Mouse (Mus musculus): ENCODE measurements at regions not wholly inside any gene's neighbourhood (a gene's known extent, or its start where the extent isn't known, plus 50 kb on each side); places are given as distances from the start of the nearest gene placed in this dataset.

DNA sequence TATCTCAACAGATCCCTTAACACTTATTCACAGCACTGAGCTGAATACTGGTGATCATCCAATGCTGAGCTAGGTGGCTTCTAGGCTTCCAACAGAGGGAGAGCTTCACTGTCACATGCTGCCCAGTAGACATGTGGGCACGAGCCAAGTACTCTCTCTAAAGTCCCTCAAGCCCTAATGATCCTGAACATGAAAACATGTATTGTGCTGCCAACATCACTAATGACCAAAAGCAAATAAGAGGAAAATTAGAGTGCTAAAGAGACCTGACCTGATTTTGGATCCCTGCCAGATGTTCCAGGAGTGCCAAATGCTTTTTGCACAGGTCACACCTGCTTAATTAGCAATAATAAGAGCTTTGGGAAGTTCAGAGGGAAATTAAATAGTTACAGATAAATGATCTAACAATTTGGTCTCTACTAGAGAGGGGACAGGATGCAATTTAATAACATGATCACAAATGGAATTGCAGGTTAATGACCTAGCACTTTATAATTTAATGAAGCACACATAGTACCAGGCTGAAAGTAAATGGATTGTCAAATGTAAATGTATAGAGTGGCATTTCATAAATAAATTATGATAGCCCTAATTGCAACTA, 215.6 kb upstream of the Ins1 start:
- TF ChIP-seq ZNF384 (IDR thresholded peaks at IDR 0.05; ENCODE audit: low read depth, low read length), result no peak
- no peak for TF ChIP-seq ZC3H11A (IDR thresholded peaks at IDR 0.05; ENCODE audit: borderline replicate concordance, low read depth, low read length)
- TF ChIP-seq CHD2 (IDR thresholded peaks at IDR 0.05; ENCODE audit: low read depth, low read length), result no peak
- no peak for TF ChIP-seq MAFK (IDR thresholded peaks at IDR 0.05; ENCODE audit: insufficient read depth, low read depth, low read length)
- no peak for TF ChIP-seq HCFC1 (IDR thresholded peaks at IDR 0.05; ENCODE audit: borderline replicate concordance, insufficient read depth, low read length)

Data from ES-E14 (cell line).